Mouse (Mus musculus) heart, embryonic 10.5 days (tissue): ENCODE data around the gene Ifi203. TPM values are rescaled to one million over a fixed set of nuclear protein-coding genes. Genes with fewer than 3 reads are reported as not detected.
"Not testable (repeated sequence)": the region's sequence is repeated elsewhere in the genome, so short reads cannot be mapped to it uniquely, and the experiment has no call there.

Experiments used
- DNase-seq: peaks from one replicate; pipeline ENCODE4 v3.0.0-alpha.2; 2017; ENCODE audit warnings: low spot score
- H3K27ac ChIP-seq: fragments of 300-500 bp; sonication (generic); 2 replicates; pipeline ENCODE4 v1.5.1; 2016; ENCODE audit warnings: mild to moderate bottlenecking
- H3K27me3 ChIP-seq: fragments of 300-500 bp; sonication (generic); 2 replicates; pipeline ENCODE4 v1.6.1; 2016; ENCODE audit warnings: mild to moderate bottlenecking; ENCODE audit not compliant: poor library complexity, insufficient read depth, severe bottlenecking
- H3K36me3 ChIP-seq: fragments of 300-500 bp; sonication (generic); 2 replicates; pipeline ENCODE4 v1.6.1; 2016; ENCODE audit warnings: mild to moderate bottlenecking, moderate library complexity
- H3K4me1 ChIP-seq: fragments of 300-500 bp; sonication (generic); 2 replicates; pipeline ENCODE4 v1.6.1; 2016; ENCODE audit warnings: mild to moderate bottlenecking
- H3K4me3 ChIP-seq: fragments of 300-500 bp; sonication (generic); 2 replicates; pipeline ENCODE4 v1.5.1; 2016; ENCODE audit warnings: mild to moderate bottlenecking, moderate library complexity
- H3K9me3 ChIP-seq: fragments of 300-500 bp; sonication (generic); 2 replicates; pipeline ENCODE4 v1.6.1; 2016; ENCODE audit warnings: mild to moderate bottlenecking, moderate library complexity
- WGBS: fragments of 180-500 bp; shearing (Covaris S2); methylation state at CpG from one replicate; pipeline ENCODE4 v1.1.7; 2016; 5-methylcytosine and 5-hydroxymethylcytosine counted together
- polyA plus RNA-seq: library from polyadenylated mRNA; unstranded; fragments of >200 nt; fragmentation: Nextera tagmentation; extraction: Ambion mirVana; gene quantifications from 2 replicates; pipeline ENCODE4 v1.2.1, GENCODE M21; 2016

Ifi203 gene
- polyA plus RNA-seq, 1 experiment from 2014 or later, result not detected

DNA sequence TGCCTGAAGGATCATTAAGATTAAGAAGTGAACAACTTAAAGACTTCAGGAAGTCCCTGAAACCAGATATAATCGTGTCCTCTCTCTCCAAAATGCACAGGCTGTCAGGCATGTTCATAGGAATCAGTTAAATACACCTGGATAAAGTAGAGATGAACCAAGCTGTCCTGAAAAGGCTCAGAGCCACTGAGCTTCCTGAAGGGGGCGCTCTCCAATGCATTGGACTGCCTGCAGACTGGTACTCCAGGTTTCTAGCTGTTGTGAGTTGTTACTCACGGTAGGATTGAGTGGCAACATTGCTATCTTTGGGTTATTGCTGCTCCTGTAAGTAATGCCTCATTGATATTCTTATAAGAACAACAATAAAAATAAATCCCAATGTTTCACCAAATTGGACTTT, 23.2 kb downstream of the Ifi203 start:
- not testable (repeated sequence) for H3K27ac ChIP-seq, H3K36me3 ChIP-seq, DNase-seq, H3K9me3 ChIP-seq, H3K4me1 ChIP-seq, H3K27me3 ChIP-seq, H3K4me3 ChIP-seq
- 53% methylated on average over 3 of the region's 3 CpGs for whole genome bisulfite sequencing

DNA sequence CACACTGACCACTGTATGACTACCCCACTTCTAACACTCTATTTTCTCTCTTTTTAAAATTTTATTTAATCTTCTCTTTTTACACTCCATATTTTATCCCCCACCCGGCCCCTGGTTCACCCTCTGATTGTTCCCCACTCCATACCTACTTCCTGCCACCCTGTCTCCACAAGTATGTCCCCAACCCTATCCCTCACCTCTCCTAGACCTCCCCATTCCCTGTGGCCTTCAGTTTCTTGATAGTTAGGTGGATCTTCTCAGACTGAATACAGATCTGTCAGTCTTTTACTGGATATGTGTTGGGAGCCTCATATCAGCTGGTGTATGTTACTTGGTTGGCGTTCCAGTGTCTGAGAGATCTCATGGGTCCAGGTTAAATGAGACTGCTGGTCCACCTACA, 27.9 kb downstream of the Ifi203 start:
- WGBS, result 71% methylated on average over 2 of the region's 2 CpGs
- Histone ChIP-seq H3K9me3 (no peaks in the 10 kb centered on the region), H3K4me1 (no peaks in the 10 kb centered on the region), H3K36me3 (no peaks in the 10 kb centered on the region), H3K27me3 (no peaks in the 10 kb centered on the region), H3K4me3 (no peak overlapping the region), H3K27ac (no peak overlapping the region)
- DNase-seq, result no peak

DNA sequence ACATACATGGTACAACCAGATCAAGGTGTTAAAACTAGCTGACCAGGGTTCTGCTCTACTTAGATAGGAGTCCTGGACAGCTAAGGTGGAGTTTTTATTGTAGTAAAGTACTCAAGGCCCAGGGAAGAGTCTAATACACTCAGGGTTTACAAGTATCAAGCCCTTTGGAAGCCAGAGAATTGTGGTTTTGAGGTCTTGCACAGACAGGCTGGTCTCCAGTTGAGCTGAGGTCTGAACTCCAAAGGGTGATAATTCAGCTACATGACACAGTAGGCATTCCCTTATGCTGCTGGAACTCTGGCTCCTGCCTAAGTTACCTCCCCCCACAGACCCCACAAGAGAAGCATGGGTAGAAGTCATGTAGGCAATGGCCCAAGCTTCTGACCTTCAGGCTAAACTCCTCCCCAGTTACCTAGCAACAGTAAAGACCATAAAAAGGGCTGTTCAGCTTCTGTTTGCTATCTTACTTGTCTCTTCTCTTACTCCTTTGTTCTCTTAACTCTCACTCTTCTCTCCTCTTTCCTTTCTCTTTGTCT, 29.1 kb downstream of the Ifi203 start:
- H3K27ac ChIP-seq, H3K36me3 ChIP-seq, H3K4me1 ChIP-seq, H3K27me3 ChIP-seq, DNase-seq, H3K4me3 ChIP-seq, H3K9me3 ChIP-seq: not testable (repeated sequence)

DNA sequence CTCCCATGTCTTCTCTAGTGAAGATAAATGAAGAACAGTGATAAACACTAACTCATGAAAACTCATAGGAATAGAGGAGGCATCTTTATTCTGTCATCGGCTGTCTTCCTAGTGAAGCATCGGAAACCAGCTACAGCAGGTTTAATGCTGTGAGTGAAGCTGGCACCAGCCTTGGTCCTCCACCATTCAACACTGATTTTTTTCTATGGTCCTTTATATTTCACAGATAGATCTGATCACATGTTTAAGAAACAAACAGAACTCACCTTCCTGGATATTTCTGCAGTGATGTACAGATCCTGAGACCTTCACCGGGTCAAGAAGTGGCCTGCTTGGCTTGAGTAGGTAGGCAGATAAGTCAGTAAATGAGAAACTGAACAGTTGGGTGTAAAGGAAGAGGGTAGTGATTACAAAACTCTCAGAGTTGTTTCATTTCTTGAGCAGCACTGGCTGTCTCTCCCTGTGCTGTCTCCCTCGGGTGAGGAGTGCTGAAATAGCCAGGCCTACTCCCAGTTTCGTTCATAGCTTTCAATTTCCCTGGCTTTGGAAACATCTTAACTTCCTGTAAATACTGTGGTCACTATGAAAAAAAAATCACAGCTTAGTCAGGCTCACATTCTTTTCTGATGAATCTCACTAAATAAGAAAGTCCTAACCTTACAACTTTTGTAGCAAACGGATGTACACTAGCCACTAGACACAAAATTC, 29.8 kb downstream of the Ifi203 start, which contains the start of gene Ifi211:
Gene Ifi211 (minus strand): TSS at position 499 of the 708 bp plus-strand sequence.
- not testable (repeated sequence) for H3K9me3 ChIP-seq, H3K4me3 ChIP-seq, H3K27ac ChIP-seq, DNase-seq, H3K36me3 ChIP-seq, H3K4me1 ChIP-seq, H3K27me3 ChIP-seq
- 79% methylated on average over 6 of the region's 6 CpGs for WGBS

DNA sequence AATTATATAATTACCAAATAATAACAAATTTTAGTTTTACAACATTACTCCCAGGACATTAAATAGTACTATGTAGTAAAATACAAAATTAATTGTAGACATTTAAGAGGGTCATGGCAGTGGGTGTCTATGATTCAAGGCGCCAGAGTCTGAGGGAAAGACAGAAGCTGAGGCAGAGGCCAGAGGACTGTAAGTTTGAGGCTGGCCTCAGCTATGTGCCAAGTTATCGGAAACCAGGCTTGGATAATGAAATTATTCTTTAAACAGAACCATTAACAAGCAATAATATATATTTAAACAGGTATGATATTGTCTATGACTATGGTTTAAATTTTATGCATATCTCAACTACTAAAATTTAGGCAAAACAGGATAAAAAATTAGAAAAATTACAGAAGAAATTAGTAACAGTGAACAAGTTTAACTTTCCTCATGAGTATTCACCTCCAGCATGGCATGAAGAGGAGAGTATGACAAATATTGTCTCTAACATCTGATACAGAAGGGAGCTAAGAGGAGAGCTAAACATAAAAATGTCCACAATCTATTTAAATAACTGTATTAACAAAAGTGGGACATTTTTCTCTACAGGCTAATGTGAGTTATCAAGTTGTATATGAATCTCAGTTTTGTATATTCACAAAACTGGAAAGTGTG, 30.5 kb downstream of the Ifi203 start:
- 92% methylated on average over 2 of the region's 2 CpGs for WGBS
- Histone ChIP-seq H3K27me3 (no peaks in the 10 kb centered on the region), H3K36me3 (no peaks in the 10 kb centered on the region), H3K4me3 (no peak overlapping the region), H3K4me1 (no peaks in the 10 kb centered on the region), H3K9me3 (no peaks in the 10 kb centered on the region), H3K27ac (no peak overlapping the region)
- no peak for DNase-seq

GRCm38 (mm10) chr1:173908390-173908789, 34.1 kb downstream of the Ifi203 start:
- H3K27me3 ChIP-seq, DNase-seq, H3K4me3 ChIP-seq: not testable (repeated sequence)

GRCm38 (mm10) chr1:173905885-173906284, 36.6 kb downstream of the Ifi203 start:
- not testable (repeated sequence) for H3K9me3 ChIP-seq, H3K36me3 ChIP-seq, H3K4me1 ChIP-seq, H3K27ac ChIP-seq, H3K4me3 ChIP-seq, H3K27me3 ChIP-seq, DNase-seq
- WGBS, result 83% methylated on average over 4 of the region's 4 CpGs

More at GRCm38 (mm10) chr1:173908390-173908789, 34.1 kb downstream of the Ifi203 start:
- not testable (repeated sequence) for H3K27ac ChIP-seq, H3K4me1 ChIP-seq, H3K36me3 ChIP-seq, H3K9me3 ChIP-seq

- not testable (repeated sequence) for H3K27ac ChIP-seq, H3K4me3 ChIP-seq, H3K36me3 ChIP-seq, H3K9me3 ChIP-seq, H3K27me3 ChIP-seq, H3K4me1 ChIP-seq, DNase-seq
Measured at GRCm38 (mm10) chr1:173889741-173890140, 52.7 kb downstream of the Ifi203 start.

GRCm38 (mm10) chr1:173887026-173887787, 55.3 kb downstream of the Ifi203 start:
- H3K4me3 ChIP-seq, H3K27me3 ChIP-seq, H3K4me1 ChIP-seq, H3K27ac ChIP-seq, DNase-seq, H3K9me3 ChIP-seq, H3K36me3 ChIP-seq: not testable (repeated sequence)
- WGBS, result 67% methylated on average over 1 of the region's 2 CpGs

GRCm38 (mm10) chr1:173880004-173880666, 62.3 kb downstream of the Ifi203 start:
- not testable (repeated sequence) for H3K36me3 ChIP-seq, H3K27ac ChIP-seq, H3K9me3 ChIP-seq, H3K4me1 ChIP-seq, DNase-seq, H3K27me3 ChIP-seq, H3K4me3 ChIP-seq
- 72% methylated on average over 3 of the region's 3 CpGs for WGBS

DNA sequence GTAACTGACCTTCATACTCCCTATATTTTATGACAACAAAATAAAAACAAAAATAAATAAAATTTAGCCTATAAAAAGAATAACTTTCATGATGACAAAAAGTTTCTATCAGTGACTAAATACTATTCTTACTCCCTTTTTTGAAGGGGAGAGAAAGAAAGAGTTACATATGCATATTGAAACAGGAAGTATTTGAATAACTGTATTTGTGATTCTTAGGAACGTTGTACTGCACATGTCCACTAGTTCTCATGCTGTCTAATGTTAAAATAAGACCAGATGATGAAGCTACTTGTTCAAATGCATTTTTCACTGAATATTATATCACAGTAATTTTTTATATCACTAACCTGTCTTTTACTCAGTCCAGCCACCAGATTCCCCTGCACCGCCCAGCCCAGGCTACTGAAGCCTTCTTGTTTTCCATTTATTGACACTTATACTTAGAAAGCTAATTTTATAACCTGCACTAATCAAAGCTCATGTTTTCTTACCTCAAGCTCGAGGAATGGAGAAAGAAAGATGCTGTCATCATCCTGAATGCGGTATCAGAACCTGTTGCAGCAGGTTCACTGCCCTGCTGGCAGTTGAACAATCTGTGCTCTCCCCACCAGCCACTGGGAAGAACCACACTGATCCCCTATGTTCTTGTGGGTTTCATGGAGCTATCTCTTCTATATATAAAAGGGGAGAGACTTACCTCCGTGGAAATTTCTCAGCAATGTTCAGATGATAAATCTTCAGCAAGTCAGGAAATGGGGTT, 63.1 kb downstream of the Ifi203 start:
- H3K9me3 ChIP-seq, DNase-seq, H3K27me3 ChIP-seq, H3K36me3 ChIP-seq, H3K4me3 ChIP-seq, H3K27ac ChIP-seq, H3K4me1 ChIP-seq: not testable (repeated sequence)
- WGBS, result 79% methylated on average over 5 of the region's 5 CpGs

DNA sequence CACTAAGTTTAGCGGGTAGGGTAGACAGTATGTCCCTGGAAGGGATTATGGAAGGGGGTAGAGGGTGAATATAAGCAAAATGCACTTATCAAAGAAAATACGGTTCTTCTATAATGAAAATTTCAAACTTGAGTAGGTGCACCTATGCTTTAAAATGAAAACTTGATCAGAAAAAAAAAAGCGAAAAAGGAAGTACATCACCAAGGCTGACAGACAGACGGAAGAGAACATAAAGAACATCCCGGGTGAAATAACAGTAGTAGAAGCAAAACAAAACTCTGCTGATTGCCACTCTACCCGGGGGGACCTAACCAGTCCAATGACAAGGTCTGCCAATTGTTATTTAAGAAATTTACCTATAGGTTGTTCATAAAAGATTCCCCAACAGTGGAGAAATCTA, 64.2 kb downstream of the Ifi203 start:
- not testable (repeated sequence) for H3K27me3 ChIP-seq, H3K27ac ChIP-seq, H3K4me3 ChIP-seq, DNase-seq, H3K36me3 ChIP-seq, H3K4me1 ChIP-seq, H3K9me3 ChIP-seq
- WGBS, result 81% methylated on average over 6 of the region's 6 CpGs
